Mouse (Mus musculus) megakaryocyte, embryonic 14.5 days (primary cell): ENCODE data around the gene Ick.

Source experiments
- FLI1 ChIP-seq: IDR thresholded peaks from 2 replicates; pipeline ENCODE4 v1.6.1; 2012; ENCODE audit warnings: low read length, inconsistent platforms, mixed read lengths
- GATA1 ChIP-seq: IDR thresholded peaks from 3 replicates; pipeline ENCODE4 v1.6.1; 2012; ENCODE audit warnings: mixed read lengths, low read length, inconsistent platforms, borderline replicate concordance

DNA sequence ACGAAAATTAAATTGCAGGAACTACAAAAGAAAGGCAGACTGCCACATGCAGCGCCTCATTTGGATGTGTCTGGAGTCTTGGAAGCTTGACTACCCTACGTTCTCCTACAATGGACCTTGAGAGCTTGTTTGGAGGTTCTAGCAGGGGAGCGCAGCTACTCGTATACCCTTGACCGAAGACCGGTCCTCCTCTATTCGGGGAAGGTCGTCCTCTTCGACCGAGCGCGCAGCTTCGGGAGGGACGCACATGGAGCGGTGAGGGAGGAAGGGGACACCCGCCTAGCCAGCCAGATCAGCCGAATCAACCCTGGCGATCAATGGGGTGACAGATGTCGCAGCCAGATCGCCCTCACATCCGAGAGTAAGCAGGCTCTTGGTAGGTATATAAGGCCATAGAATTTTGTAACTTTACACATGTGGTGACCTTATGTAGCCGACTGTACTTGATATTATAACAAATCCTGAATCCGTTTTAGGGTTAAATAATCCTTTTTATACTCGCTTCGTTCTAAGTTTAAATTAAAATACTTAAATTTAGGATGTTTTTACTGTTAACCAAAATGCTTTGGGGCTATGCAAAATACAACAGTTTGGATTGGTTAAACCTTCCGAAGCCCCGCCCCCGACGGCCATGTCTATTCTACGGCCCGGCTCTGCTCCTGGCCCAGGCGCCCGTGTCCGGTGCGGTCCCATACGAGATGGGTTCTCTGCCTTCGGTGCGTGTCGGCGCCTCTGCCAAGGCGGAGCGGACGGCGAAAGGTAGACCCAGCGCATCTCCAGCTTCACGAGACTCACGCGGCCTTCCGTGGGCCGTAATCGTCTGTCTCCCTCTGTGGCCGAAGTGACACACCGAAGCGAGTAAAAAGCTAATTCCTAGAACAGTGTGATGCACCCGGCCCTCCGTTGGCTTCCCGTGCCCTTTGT lies 66.5 kb downstream of the Ick start:
- TF ChIP-seq GATA1 (no peak), FLI1 (no peak)
